Mouse (Mus musculus) urinary bladder, postnatal 10 days (tissue): ENCODE results near the gene Apol6.
"Not testable (repeated sequence)": the region's sequence is repeated elsewhere in the genome, so short reads cannot be mapped to it uniquely, and the experiment has no call there.

Source experiments
- DNase-seq: peaks from one replicate; pipeline ENCODE4 v3.0.0; 2022; ENCODE audit warnings: low spot score

The Apol6 gene

DNA sequence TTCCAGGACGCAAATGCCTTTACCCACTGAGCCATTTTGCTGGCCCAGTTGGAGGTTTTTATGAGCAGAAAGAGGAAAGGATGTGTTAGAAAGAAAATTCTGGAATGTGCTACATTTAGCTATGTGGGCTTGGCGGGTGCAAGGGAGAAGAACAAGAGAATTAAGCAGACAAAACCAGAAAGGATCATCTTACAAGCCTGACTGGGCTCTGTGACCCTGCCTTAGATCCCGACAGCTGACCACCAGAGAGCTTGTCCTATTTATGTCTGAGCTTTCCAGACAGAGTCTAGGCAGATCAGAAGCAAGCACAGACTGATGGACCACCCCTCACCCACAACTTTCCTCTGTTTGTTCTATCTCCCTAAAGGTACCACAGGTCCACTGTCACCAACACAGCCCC is 13.3 kb upstream of the Apol6 start:
- no peak for DNase-seq

DNA sequence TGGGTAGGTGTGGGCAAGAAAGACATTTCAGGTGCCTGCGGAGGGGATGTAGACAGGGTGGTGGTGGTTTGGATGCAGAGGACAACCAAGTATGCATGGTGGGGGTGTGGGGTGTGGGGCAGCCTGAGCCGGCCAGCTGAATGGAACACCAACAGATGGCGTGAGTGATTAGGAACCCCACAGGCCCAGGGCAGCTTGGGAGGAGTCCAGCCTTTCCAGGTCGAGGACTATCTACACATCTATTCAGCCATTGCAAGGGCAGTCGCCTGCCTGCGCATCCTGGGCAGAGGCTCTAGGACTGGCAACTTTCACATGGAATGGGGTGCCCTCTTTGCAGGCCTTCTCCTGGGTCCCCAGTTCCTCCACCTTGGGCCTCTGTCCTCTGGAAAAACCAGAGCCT is 10.0 kb upstream of the Apol6 start:
- DNase-seq: no peak

DNA sequence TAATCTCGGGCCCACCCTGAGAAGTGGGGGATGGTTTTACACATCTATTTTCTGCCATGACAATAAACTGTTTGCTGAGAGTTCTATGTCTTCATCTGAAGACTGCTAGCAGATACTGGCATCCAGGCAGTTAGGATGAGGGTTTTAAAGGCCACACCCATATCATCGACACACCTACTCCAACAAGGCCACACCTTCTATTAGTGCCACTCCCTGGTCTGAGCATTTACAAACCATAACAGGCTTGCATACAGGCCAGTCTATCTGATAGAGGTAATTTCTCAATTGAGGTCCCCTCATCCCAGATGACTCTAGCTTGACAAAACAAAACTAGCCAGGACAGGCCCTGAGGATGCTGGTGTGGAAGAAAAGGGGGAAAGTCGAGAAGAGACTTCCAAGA is 8.9 kb upstream of the Apol6 start:
- no peak for DNase-seq

DNA sequence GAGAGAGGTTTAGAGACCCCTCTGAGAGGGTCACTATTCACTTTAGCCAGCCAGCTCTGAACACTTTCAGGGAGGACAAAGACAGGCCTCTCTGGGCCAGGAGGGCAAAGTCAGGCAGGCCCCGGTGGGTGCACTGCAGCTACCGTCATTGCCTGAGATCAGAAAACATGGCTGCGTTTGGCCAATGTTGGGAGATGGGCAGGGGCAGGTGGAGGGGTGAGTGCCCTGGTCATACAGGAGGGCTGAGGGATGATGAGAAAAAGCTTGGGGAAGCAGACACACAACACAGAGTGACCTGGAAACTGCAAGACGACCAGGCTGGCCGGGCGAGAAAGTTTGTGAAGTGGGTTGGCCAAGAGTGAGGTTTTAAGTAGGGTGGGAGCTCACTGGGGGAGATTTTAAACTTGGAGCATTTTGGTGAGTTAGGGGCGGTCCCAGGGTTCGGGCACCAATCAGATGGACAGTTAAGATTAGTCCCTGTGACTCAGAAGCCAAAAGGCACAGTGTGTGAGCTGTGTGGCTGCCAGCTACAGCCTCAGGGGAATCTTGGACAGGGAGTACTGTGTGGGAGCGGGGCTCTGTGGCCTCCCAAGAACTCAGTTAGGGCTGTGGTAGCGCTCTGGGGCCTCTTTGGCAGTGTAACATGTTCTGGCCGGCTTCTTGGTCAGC is 8.1 kb upstream of the Apol6 start:
- DNase-seq: no peak

DNA sequence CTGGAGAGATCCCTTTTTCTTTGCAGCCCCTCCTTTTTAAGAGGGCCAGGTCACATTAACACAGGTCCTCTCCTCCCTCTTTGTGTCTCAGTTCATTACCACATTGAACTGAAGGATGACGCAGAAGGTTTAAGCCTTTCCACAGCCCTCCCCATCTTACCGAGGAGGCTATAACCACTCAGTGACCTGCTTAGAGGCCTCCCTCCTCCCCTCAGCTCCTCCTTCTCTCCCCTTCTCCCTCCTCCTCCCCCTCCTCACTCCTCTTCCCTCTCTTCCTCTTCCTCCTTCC is 7.6 kb upstream of the Apol6 start:
- no peak for DNase-seq

DNA sequence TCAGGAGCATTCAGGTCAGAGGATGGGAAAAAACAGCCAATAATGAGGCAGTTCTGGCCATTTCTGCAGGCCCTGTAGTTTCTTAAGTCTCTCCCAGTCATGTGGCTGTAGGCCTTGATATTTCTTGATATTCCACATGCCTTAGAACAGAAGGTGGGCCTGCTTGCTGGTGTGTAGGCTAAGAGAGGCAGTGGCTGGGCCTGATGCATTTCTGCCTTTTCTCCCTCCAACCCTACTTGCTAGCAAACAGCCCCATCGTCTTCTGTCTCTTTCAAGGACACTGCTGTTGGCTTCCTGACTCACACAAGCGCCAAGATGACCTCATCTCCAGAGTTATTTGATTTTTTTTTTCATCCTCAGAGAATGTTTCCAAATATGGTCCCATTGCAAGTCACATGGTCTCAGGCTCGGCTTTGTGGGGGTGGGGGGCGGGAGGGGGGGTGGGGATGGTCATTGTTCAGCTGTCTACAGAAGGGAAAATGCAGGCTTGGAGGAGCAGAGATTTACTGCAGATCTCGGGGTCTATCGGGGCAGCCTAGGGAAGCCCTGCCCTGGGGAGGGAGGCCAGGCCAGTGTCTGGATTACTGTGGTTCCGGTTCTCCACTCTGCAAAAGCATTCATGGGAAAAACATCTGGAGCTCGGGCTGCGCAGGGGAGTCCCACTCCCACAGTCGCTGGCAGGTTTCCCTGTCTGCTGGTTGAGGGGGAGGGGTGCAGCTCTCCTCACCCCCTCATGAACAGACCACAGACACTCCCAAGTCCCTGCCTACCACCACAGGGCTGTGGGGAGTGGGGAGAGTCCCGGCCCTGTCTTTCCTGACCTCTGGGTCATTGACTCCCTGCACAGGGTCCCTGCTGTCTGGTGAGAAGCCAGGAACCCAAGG is 7.0 kb upstream of the Apol6 start:
- no peak for DNase-seq

DNA sequence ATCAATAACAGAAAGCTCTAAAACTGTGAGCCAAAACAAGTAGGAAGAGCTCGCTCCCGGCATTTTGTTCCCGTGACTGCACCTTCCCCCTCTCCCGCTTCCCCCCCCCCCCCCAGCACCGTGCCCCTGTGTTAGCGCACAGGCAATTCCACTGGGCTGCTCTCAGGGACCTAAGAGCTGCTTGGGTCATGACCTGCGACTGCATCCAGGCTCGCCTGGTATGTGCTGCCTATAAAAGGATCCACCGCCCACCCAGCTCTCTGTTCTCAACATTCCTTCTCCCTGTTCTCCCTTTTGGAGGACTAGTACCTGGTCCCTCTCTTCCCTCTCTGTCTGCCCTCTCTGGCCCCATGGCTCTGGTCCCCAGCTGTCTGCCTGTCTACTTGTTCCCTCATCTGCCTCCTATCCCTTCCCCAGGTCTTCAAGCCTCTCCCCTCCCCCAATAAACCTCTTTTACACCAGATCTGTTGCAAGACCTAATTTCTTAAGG is 5.3 kb upstream of the Apol6 start:
- DNase-seq: no peak

DNA sequence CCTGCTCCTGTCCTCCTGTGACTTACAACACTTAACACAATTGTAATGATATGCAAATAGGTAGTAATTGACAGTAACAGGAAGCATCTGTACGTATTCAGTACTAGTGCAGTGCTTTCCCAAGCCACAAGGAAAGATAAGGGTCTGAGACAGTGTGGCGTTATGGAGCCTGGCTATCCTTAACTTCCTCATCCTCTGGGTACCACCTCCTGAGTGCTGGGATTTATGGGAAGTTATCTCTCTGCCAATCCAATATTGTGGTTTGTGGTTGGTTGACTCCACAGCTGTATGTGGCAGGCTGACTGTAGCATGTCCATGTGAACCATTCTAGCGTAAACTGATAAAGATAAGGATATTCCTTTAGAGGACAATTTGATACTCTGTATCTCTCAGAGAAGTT is 3.7 kb upstream of the Apol6 start:
- no peak for DNase-seq

DNA sequence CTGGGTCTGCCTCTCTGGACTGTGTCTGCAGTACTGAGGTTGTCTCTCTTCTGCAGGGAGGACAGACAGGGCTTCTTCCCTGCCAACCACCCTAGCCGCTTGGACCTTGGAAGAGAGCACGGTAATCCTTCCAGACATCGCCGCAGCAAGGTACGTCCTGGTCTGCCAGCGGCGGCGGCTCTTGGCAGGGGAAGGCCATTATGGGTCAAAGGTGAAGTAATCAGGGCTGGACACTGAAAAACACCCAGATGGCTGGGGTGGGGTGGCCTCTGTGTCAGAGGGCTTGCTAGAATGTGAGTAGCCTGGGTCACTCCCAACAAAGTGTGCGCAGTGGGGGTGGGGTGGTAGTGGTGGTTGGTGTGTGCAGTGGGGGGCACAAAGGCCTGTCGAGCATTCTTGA is 1.1 kb downstream of the Apol6 start:
- no peak for DNase-seq

DNA sequence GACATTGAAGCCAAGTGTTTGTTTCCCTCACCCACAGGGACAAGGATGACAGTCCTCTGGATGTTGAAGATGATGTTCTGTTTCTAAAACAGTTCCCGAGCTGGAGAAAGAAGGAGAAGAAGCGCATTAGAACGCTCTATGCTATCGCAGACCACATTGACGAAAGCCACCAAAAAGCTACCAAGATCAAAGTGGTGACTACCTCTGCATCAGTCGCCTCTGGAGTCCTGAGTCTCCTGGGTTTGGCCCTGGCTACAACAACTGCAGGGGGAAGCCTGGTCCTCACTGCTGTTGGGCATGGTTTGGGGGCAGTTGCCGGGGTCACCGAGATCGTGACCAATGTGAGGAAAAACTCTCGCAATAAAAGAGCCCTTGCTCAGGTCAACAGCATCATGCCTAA is 6.0 kb downstream of the Apol6 start, which contains the start of gene Mb:
Gene Mb (minus strand): TSS at position 101 of the 400 bp plus-strand sequence.
- DNase-seq: no peak

DNA sequence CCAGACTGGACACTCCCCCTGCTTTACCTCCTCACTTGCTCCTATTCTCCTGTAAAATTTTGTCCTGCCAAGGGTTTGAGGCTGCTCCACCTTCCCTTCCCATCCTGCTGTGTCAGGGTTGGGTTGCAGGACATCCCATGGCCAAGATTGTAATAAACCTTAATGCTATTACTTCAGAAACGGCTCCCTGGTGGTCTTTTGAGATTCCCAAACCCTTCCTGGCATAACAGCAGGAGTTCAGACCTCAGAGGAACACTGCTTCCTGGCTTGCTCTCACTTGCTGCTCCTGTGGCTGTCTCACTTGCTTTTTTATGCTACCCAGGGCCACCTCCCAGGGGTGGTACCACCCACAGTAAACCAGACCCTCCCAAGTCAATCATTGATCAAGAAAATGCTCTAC is 7.6 kb downstream of the Apol6 start:
- DNase-seq: no peak

DNA sequence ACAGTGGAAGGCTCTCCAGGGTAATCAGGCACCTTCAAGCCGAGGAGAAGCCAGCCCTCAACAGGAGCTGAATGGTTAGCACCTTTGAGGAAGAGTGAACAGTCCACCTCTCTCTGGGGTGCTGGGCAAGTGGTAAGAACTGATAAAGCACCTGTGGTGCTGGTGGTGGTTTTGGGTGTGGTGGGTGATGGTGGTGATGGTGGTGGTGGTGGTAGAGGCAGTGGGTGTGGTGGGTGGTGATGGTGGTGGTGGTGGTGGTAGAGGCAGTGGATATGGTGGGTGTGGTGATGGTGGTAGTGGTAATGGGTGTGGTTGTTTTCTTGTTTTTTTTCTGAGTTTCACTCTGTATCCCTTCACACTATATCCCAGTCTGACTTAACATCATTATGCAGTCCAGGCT is 8.5 kb downstream of the Apol6 start:
- no peak for DNase-seq

DNA sequence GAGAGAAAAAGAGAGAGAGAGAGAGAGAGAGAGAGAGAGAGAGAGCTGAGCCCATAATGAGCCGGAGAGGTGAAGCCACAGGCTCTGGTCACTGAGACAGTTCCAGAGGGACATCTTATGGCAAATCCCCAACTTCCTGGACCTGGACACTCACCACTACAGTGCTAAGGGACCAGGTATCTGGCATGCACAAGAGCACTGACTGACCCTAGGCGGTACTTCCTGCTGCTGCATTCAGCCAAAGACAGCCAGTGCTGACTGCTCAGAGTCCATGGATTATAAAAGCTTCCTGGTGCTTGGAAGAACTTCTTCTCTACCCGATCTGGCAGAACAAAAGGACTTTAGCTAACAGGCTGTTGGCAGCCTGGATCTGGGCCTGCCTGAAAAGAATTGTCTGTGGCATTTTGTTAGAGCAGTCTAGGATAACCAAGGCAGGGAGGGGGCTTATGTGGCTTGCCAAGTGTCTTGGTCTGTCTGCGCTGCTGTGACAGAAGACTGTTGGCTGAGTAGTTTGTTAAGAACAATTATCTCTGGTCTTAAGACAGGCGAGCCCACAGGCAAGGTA is 10.2 kb downstream of the Apol6 start:
- no peak for DNase-seq

DNA sequence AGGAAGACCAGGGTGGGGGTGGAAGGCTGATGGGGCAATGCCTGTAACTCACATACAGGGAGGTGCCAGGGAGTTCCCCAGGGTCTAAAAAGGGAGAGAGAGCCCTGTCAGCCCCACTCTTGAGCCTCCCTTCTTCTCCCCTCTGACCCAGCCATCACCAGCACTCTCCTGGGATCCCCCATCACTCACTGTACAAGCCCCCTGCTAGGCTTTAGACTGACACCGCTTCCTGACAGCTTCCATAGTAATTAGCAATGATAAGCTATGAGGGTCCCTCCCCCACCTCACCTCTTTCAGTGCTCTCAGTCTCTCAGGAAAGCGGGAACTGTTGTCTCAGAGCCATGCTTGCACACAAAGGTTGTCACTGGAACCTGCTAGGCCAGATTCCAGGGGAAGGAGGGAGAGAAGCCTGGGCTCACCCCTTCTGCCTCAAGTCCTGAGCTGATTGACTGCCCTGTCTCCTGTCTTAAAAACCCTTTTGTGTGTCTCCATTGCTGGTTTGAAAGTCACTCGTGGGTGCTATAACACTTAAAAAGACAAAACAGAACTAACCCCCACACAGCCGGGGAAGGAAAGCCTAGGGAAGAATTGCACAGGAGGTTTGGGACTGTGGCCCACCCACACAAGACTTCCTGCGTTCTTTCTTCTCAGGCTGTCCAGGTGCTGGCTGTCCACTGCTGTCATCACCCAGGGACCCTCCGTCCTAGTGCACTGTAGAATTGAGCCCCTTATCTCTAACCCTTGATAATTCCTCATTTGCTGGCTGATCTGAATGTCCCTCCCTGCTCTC is 11.7 kb downstream of the Apol6 start:
- no peak for DNase-seq

DNA sequence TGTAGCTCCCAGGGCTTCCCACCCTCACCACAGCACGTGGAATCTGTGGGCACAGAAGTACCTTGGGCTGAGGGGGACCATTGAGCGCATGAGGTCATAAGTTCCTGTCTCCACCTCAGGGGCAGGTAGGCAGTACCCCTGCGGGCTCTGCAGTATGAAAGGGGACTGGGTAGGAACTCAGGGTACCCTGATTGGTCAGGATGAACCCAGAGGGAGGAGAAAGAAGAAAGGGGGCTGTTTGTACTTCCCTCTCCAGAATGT is 12.2 kb downstream of the Apol6 start:
- no peak for DNase-seq

DNA sequence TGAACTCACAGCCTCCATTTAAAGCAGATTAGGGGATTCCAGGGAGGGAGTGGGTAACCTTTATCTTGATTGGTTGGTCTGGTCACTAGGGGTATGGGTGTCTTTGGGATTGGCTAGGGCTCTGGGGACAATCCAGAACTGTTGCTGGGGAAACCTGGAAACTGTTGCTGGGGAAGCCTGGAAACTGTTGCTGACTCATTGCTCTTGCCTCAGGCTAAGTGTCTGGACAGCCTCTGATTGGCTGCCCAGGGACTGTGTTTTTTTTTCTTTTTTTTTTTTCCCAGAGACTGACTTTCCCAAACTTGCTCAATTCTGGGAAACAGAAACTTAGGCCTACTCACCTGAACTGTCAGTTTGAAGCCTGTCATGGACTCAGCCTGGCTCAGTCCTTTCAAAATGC is 14.0 kb downstream of the Apol6 start:
- DNase-seq: no peak

DNA sequence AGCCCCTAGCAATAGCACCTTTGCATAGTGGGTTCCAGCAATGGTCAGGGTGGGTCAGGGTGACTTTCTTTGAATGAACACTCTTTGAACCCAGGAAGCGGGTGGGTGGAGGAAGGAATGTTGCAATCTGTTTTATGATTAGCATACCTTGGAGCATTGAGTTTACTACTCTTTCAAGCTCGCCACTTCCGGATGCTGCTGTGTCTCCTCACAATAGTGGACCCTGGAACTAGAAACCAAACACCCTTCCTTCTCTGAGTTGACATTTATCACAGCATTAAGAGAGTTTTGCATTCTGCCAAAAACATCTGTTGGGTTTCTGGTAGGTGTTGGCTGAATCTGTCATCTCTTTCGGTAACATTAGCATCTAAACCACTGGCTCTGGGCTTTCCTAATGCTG is 14.9 kb downstream of the Apol6 start:
- DNase-seq: not testable (repeated sequence)

DNA sequence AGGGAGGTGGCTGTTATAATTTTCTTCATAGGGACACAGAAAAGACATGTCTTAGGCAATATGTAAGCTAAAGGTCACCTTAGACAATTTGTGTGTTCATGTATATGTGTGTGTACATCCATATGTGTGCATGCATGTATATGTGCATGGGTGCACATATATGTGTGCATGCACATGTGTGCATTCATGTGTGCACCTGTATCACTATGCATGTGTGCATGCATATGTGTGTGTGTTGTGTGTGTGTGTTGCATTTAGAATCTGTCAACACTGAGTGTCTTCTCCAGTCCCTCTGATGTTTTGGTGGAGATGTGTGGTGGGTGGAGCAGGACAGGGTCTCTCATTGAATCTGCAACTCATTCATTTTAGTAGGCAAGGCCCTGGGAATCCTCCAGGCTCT is 18.2 kb downstream of the Apol6 start:
- DNase-seq: no peak

DNA sequence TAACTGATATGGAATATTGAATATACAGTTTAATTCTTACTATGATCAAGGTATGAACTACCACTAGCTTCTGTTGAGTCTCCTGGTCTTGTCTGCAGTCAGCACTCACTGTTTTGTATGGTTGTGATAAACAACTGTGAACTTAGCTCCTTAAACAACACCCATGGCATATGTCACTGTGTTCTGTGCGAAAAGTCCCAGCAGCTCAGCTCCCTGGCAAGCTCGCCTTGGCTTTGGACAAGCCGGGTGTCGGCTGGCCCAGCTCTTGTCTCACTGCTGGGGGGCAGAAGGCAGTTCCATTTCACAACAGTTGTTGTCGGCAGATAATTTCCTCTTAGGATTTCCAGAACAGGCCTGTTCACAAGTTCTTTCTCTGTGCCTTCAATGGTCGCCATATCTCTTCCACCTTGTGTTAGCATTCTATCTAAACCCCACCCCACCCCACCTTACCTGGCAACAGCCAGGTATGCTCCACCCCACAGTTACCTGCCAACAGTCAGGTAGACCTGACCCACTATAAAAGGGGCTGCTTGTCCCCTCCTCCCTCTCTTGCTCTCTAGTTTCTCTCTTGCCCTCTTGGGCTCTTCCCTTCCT is 20.8 kb downstream of the Apol6 start:
- DNase-seq: no peak

DNA sequence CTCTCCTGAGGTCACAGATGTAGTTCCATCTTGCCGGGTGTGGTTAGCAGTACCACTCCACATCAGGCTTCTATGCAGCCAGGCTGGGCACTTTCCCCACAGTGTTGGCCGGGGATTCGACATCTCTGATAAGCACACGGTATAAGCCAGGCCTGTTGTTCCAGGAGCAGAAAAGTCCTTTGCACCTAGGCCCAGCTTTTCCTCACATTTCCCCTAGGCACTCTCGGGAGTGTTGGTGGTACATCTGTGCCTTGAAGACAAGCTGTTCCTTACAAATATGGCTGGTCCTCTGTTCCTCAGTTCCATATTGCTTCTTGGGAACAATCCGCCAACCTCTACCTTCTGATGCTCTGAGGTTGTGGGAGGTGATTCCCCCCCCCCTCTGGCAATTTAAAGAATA is 21.7 kb downstream of the Apol6 start:
- DNase-seq: no peak

DNA sequence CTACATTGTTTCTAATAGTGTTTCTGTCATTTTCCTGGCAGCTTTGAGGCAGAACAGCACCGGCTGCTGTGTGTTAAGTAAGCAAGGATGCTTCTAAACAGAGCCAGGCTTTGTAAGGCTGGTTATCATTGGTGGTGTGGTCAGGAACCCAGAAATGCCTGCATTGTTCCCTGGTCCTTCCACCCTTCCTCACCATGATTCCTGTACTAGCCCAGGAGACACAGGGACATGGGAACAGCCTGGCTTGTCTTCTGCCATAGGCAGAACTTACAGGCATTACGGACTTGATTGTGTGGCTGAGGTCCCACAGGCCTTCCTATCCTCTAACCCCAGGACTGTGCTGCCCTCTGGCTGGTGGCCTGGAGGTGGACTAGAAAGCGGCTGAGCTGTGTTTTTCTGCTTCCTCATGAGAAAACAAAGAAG is 23.9 kb downstream of the Apol6 start:
- no peak for DNase-seq

DNA sequence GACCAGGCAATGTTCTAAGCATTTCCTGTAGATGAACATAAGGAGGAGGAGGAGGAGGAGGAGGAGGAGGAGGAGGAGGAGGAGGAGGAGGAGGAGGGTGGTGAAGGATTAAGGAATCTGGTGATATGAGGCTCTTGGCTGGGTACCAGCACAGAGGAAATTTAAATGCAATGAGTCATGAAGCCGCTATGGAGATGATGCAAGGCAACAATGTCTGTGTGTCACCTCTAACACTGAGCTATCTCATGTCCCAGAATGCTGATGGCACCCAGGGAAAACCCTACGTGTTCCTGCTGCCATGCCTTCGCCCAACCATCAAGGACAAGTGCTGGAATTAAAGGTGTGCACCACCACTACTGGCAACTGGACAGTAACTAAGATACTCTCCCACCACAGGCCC is 24.5 kb downstream of the Apol6 start:
- no peak for DNase-seq
